Mouse (Mus musculus): ENCODE measurements at regions not wholly inside any gene's neighbourhood (a gene's known extent, or its start where the extent isn't known, plus 50 kb on each side); places are given as distances from the start of the nearest gene placed in this dataset.

DNA sequence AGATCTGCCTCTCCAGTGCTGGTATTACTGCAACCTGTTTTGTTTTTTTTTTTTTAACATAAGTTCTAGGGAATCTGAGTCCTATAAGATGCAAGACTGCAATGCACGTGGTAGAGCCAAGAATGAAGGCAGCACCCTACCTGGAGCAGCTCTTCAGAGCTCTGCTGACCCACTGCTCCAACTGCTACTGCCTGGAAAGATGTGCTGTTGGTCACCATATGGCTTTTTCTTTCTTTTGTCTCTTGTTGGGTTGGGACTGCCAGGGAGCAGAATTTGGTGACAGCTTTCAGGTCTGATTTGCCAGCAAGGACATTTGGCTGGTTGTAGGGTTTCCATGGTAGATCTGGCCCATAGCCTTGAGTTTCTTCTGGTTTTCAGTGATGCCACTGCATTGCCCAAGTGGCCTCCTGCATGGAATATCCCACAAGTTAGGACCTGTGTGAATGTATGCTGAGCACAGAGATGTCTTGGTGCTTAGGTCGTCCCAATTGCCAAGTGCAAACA is 123.9 kb upstream of the Irf2bp2 start:
- no peak for DNase-seq (ENCODE audit: low spot score)

DNA sequence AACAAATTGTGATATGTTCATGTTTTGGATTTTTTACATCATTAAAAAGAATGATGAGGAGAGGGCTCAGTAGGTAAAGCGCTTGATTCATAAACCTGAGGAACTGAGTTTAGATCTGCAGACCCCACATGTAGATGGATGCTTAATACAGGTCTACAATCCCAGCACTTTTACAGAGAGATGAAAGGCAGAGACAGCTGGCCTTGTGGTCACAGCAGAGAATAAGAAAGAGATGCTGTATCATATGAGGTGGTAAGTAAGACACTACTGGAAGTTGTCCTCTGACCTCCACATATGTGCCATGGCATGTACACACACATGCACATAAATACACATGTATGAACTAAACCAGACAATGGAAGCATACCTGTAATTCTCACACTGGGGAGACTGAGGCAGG is 121.9 kb upstream of the Irf2bp2 start:
- DNase-seq (ENCODE audit: low spot score), result no peak

- DNase-seq (ENCODE audit: low spot score), result no peak
Observed at GRCm38 (mm10) chr8:126713602-126714145, 119.9 kb upstream of the Irf2bp2 start.

GRCm38 (mm10) chr8:126713181-126713580 is 119.4 kb upstream of the Irf2bp2 start:
- no peak for DNase-seq (ENCODE audit: low spot score)

- DNase-seq (ENCODE audit: low spot score), result no peak
Observed at GRCm38 (mm10) chr8:126712749-126713148, 119.0 kb upstream of the Irf2bp2 start.

- no peak for DNase-seq (ENCODE audit: low spot score)
Observed at GRCm38 (mm10) chr8:126708956-126709355, 115.2 kb upstream of the Irf2bp2 start.

- DNase-seq (ENCODE audit: low spot score), result no peak
Observed at GRCm38 (mm10) chr8:126707300-126707902, 113.6 kb upstream of the Irf2bp2 start.

DNA sequence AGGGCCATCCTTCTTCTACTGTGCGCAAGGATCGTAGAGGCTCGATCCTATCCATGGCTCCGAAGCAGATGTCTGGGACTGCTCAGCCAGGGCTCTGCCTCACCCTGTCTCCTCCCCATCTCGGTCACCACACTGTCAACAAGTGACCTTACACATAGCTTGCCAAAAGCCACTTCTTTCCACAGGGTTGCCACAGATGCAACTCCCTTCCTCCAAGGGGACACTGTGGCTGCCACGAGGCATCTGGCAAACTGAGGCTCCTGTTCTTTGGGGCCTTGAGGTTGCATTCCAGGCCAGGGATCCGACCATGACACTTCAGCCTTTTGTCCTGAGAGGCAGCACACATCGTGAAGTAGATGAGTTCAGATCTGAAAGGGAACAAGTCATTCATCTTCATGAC is 112.5 kb upstream of the Irf2bp2 start:
- no peak for DNase-seq (ENCODE audit: low spot score)

GRCm38 (mm10) chr8:126705391-126705790 is 111.6 kb upstream of the Irf2bp2 start:
- DNase-seq (ENCODE audit: low spot score), result no peak

- DNase-seq (ENCODE audit: low spot score), result no peak
Observed at GRCm38 (mm10) chr8:126704706-126705105, 110.9 kb upstream of the Irf2bp2 start.

GRCm38 (mm10) chr8:126703546-126703945 is 109.8 kb upstream of the Irf2bp2 start:
- no peak for DNase-seq (ENCODE audit: low spot score)

GRCm38 (mm10) chr8:126702294-126702693 is 108.5 kb upstream of the Irf2bp2 start:
- no peak for DNase-seq (ENCODE audit: low spot score)

- no peak for DNase-seq (ENCODE audit: low spot score)
Observed at GRCm38 (mm10) chr8:126699389-126699775, 105.6 kb upstream of the Irf2bp2 start.

DNA sequence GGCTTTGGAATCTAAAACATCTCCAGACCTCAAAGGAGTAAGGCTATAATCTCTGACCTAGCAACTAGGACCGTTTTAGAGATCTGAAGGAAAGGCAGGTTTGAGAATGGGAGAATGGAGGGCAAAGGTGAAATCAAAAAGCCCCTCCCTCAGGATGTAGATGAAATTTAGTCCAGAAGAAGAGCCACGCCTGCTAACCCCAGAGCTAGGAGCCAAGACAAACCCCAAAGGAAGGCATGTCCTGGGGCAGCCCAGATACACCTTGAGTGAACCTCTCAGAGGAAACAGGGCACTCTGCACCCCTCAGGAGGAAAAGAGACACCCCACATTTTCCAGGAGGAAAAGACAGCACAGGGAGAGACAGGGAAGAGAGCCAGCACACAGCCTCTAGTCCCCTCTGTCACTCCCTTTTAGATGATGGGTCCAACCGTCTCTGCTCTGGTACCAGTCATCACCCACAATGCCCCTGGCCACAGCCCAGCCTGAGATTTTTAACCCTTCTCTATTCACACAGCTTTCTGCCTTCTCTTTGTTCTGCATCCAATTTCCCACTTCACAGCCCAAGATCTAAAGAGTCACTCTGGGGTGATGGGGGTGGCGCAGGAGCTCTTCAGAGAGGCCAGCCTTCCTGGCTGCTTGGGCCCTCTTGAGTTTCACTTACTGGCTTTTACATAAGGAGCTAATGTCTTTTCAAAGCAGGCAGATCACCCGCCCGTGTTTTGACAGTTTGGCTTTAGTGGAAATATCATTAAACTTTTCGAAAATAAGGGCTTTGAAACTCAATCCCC is 105.0 kb upstream of the Irf2bp2 start:
- no peak for DNase-seq (ENCODE audit: low spot score)

DNA sequence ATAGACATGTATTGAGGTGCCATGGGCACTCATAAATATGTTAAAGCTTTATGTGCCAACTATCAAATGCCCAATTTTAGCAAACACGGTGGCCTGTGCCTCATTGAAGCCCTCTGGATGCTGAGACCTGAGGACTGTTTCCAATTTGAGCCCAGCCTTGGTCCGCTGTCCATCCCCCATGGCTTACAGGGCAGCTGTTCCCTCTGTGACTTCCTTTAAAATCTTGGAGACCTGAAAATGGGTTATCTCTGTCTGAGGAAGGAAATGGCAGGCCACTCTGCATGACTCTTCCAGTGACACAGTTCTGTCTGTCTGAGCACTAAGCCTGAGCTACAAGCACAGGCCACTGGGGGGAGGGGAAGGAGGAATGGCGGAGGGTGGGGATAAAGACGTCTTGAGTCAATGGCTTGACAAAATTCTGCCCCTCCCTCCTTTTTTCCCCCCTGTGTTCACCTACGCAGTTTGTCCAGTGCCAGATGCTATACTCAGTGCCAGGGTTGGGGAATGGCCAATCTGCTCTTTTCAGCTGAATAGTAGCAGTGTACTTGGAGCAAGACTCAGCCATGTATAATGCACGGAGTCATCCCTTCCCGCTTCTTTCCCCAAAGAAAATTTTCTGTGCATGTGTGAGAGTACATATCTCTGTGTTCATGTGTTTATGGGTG is 102.7 kb upstream of the Irf2bp2 start:
- DNase-seq (ENCODE audit: low spot score), result no peak

DNA sequence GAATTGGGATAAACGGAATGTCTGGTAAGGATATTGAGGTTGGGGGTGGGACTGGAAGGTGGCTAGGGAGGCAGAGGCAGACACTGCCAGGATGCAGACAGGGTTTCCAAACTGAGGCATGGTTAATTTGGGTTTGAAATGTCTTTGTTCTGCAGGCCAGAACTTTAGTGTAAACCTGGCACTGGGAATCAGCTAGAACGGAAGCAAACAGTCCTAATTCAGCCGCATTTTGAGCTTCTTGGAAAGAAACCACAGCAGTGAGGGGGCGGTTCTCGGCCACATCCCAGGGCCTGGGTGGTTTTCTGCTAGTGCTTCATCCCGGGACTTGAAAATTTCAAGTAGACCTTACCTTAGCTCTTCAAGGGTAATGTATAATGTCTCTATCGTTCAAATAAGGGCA is 100.6 kb upstream of the Irf2bp2 start:
- DNase-seq (ENCODE audit: low spot score), result peak; percentile 72

GRCm38 (mm10) chr8:126693642-126694041 is 99.9 kb upstream of the Irf2bp2 start:
- DNase-seq (ENCODE audit: low spot score), result no peak

DNA sequence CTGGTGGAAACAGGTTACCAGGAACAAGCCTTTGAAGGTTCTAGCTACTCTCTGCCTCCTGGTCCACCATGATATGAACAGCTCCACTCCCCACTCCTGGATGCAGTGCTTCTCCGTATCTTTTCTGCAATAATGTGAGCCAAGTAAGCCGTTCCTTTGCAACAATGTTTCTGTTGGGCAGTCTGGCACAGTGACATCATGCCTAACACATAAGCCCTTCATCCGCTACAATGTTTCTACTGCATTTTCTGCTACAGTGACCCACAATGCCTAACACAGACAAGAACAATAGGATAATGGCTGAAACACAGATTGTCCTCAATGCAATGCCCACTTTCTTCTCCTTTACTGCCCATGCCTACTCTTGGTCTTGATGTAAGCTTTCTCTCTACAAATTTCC is 98.9 kb upstream of the Irf2bp2 start:
- DNase-seq (ENCODE audit: low spot score), result no peak

DNA sequence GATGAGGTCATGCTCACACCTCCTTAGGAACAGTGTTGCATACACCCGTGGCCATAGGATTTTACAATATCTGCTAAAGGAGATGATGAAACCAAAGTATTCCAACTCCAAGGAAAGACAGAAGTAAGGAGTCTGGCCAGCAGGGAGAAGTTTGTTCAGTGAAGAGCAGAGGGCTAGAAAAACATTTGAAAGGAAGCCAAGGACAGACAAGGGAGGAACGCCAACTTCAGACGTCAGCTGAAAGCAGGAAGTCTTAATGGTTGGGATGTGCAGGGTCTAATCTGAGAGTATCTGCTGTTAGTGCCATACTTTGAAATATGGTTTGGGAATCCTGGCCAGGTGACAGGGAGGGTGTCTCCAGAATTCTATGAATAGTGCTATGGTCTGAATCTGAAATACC is 98.5 kb upstream of the Irf2bp2 start:
- peak; percentile 88 for DNase-seq (ENCODE audit: low spot score)

DNA sequence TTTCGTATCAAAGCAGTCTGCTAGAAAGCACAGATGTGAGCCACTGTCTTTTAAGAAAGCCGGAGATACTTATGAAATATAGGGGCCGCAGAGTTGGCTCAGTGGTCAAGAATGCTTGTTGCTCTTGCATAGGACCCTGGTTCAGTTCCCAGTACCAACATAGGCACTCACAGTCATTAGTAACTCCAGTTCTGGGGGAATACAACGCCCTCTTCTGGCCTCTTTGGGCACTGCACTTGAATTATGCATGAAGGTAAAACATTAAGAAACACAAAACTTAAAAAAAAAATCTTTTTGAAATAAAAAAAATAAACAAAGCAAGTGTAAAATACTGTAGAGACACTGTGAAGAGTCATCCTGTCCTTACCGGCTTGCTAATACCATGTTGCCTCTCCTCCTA is 94.7 kb upstream of the Irf2bp2 start:
- no peak for DNase-seq (ENCODE audit: low spot score)

DNA sequence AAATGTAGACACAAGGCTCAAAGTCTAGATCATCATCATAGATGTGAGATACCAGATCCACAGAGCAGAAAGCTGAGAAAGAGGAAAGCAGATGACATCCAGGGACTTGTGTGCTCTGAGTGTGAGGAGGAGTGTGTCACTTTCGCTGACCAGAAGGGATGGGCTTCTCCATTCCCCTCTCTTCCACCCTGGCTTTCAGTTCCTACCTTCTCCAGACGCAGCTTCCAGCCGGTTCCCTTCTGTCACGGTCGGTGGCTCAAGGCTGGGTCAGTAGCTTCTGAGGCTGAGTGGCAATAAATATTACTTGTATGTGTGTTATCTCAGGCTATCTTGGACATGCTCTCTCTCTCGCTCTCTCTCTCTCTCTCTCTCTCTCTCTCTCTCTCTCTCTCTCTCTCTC is 94.2 kb upstream of the Irf2bp2 start:
- no peak for DNase-seq (ENCODE audit: low spot score)

- no peak for DNase-seq (ENCODE audit: low spot score)
Observed at GRCm38 (mm10) chr8:126686827-126687226, 93.0 kb upstream of the Irf2bp2 start.

- no peak for DNase-seq (ENCODE audit: low spot score)
Observed at GRCm38 (mm10) chr8:126685365-126685764, 91.6 kb upstream of the Irf2bp2 start.

Data from heart, adult 8-10 months (tissue).